Mouse (Mus musculus) layer of hippocampus, adult 8-10 months (tissue): ENCODE data around the gene Gm10309. TPM values are rescaled to one million over a fixed set of nuclear protein-coding genes. Genes with fewer than 3 reads are reported as not detected.

Experiments
- DNase-seq, 2 experiments: peaks; one replicate each; pipeline ENCODE4 v3.0.0; 2022; ENCODE audit warnings: low spot score in 2 of 2
- total RNA-seq, 4 experiments: library from RNA; stranded (reverse); gene quantifications; 2 replicates each; pipeline ENCODE4 v1.2.4; 2022

The Gm10309 gene
- total RNA-seq: not detected

DNA sequence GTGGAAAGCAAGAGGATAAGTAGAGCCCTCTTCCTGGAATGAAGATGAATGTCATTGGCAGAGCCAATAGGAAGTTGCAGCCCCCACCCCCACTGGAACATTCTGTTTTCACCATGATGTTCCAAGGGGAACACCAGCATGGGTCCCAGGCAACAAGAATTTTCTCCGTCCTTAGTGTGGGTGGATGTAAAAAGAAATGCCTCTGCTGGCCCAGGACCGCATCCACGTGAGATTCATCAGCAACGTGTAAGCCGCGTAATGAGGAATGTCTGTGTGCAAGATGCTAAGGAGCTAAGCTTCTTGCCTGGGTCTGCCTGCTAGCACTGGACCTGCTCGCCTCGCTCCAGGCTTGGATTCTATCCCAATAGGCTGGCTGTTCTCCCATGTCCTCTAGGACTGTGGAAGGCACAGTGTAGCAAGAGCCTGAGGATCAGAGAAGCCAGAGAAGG is at the start of gene Gm10309:
Gm10309 (minus strand) TSS at position 50 of the 449 bp plus-strand sequence.
- peak; percentile 47 to 48 for DNase-seq

- DNase-seq: no peak
These were observed 47.0 kb upstream of the Gm10309 start for GRCm38 (mm10) chr17:86551995-86552394.

- DNase-seq: no peak
These were observed 46.5 kb upstream of the Gm10309 start for GRCm38 (mm10) chr17:86551561-86551960.

DNA sequence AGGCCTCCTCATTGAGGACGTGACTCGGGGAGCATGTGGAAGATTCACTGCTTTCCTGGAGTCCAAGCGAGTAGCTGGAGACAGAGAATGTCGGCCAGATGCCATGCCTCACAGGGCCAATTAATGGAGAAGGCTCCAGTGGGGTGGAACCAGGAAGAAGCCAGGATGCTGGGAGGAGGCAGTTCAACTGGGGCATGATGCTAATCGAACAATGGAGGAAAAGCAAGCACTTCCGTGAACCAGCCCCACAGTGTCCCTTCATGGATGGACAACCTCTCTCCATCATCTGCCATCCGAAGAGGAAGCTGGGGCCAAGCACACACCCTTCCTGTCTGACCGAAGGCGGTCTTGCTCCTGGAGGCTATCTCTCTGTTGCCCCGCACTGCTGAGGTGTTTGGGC is 44.1 kb upstream of the Gm10309 start:
- no peak for DNase-seq

GRCm38 (mm10) chr17:86546529-86546928 is 41.5 kb upstream of the Gm10309 start:
- no peak for DNase-seq

- DNase-seq: no peak
These were observed 34.9 kb upstream of the Gm10309 start for GRCm38 (mm10) chr17:86539881-86540430.

- peak; percentile 75 to 79 for DNase-seq
These were observed 31.0 kb upstream of the Gm10309 start for GRCm38 (mm10) chr17:86535827-86536656.

DNA sequence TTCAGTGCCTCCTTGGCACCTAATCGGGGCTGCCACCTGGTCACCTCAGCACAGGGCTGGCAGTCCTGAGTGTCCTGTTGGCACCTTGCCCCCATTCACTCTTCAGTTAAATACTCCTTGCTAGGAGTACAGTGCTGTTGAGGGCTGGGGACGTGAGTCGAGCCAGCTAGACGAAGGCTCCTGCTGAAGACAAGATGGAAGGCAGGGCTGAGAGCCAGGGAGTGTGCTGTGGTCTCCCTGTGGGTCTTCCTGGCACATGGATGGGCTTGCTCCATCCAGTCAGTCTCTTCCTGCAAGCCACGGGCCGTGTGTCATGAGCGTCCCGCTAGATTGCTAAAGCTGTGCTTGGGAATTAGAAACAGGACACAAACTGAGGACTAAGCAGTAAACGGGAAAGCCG is 30.1 kb upstream of the Gm10309 start:
- DNase-seq: no peak

DNA sequence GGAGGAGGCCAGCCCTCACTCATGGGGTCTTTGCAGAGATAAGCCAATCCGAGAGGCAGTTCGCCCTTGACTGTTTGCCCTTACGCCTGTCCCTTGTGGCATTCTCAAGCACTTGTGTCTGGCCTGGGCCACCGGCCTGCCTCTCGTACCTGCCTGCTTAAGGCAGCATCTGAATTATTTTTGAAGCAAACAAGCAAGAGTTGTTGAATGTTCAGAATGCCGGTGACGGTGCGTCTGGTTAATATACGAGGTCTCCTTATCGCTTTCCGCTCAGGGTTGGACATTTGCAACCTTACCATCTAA is 28.5 kb upstream of the Gm10309 start:
- no peak for DNase-seq

- DNase-seq: no peak
These were observed 27.9 kb upstream of the Gm10309 start for GRCm38 (mm10) chr17:86532783-86533548.

- DNase-seq: no peak
These were observed 26.2 kb upstream of the Gm10309 start for GRCm38 (mm10) chr17:86531231-86531630.

GRCm38 (mm10) chr17:86529411-86529810 is 24.4 kb upstream of the Gm10309 start:
- DNase-seq: no peak

DNA sequence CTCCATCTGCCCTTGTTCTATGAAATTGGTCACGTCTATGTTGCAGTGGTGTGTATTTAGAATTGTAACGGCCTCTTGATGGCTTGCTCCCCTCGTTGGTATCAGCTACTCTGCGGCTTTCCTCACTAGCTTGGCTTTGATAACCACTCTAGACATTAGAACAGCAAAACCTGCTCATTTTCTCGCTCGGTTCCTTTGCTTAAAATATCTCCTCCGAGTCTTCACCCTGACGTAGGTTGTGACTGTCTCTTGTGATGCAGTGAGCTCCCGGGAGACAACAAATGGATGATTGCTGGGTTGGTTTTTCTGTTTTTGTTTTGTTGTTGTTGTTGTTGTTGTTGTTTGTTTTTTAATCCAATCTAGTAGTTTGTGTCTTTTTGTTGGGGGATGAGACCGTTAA is 24.0 kb upstream of the Gm10309 start:
- DNase-seq: no peak

DNA sequence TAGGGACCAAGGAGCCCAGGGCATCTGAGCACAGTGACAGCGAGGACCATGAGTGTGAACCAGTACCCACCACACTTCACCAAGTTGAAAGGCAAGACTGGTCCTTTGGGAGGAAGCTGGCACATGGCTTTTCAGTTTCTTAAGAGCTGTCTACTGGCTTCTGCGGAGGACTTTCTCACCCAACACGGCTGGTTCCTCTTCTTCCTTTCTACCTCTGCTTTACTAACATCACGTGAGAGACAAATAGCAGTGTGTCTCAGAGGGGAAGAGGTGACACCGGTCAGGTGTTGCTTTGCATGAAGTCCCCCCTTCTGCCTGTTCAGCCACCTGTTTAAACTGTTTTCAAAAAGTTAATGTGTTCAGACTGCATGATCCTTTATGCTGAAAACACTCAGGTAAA is 22.3 kb upstream of the Gm10309 start:
- no peak for DNase-seq

- no peak for DNase-seq
These were observed 21.0 kb upstream of the Gm10309 start for GRCm38 (mm10) chr17:86526016-86526415.

- DNase-seq: no peak
These were observed 20.0 kb upstream of the Gm10309 start for GRCm38 (mm10) chr17:86525075-86525474.

DNA sequence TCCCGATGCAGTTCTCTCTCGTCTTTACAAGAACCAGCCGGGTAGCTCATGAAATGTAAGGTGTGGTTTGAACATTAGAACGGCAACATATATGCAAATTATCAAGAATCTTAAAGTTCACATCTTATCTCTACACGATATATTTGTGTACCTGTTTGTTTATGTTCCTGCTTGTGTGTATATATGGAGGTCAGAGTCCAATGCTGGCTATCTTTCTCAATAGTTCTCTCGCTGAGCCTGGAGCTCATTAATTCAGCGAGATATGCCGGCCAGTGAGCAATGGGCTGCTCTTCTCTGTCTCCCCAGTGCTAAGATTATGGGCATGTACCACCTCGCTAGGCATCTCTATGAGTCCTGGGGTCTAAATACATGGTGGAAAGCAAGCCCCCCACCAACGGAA is 18.8 kb upstream of the Gm10309 start:
- DNase-seq: no peak

DNA sequence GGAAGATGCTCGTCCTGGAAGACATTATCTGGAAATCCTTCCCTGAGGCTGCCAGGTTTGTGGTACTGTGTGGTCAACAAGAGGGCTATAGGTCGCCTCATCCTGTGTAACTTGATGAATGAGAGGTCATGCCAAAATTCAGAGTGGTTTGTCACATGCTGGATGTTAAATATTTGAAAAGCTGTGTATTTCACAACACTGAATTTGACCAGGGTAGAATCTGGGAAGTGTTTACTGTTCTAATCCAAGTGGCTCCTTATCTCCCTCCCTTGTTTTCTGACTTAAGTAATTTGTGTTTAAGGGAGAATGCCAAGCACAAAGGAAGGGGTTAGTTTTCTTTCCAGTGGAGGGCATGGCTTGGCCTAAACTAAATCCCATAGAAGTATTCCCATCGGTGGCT is 18.3 kb upstream of the Gm10309 start:
- no peak for DNase-seq

- no peak for DNase-seq
These were observed 17.6 kb upstream of the Gm10309 start for GRCm38 (mm10) chr17:86522649-86523048.

GRCm38 (mm10) chr17:86521252-86521651 is 16.2 kb upstream of the Gm10309 start:
- DNase-seq: no peak

DNA sequence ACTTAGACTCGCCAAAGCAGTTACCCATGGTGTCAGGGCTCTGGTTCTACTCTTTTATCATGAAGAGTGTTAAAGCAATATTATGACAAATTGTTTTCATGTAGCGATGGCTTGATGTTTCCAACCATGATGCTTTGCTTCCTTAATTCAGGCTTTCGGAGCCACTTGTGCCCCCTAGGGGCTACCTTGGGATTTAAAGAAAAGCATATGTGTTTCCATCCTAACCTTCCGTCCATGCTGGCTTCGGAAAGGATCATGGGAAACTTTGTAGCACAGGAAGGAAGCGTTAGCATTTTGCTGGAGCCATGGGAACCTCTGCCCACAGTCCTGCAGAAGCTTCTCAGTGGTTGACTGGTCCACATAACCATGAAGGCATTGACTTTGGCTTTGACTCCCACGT is 13.6 kb upstream of the Gm10309 start:
- no peak for DNase-seq

- DNase-seq: no peak
These were observed 11.6 kb upstream of the Gm10309 start for GRCm38 (mm10) chr17:86516630-86517029.
